Mouse (Mus musculus) 416B (cell line): ENCODE results near the gene Vamp5.
A peak's percentile ranks its signal among the peaks of the same experiment; 100 is the strongest.

Experiments
- DNase-seq: peaks from one replicate; pipeline ENCODE4 v3.0.0; 2011; ENCODE audit warnings: low read depth

The Vamp5 gene

GRCm38 (mm10) chr6:72380131-72380770 lies at the start of gene Vamp5:
Gene Vamp5 (minus strand): TSS chr6:72380468.
- DNase-seq: peak; percentile 78

- DNase-seq: no peak
Observed at GRCm38 (mm10) chr6:72429061-72429842, 49.0 kb upstream of the Vamp5 start.

DNA sequence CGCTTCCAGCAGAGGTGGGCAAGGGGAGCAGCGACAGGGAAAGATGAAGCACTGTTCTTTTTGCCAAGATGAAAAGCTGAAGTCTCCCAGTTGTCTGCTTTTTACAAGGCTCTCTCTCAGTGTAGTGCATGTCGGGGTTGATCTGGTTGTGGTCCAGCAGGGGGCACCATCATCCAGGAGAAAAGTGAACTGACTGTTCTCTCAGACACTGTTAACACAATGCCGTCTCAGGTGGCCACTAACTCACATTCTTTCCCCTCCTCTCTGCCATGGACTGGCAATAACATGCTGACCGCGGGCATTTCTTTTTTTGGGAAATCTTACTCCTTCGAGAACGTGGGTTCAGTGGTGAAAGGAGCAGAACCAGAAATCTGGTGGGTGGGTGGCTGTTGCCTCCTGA lies 47.8 kb upstream of the Vamp5 start:
- DNase-seq: peak; percentile 76

DNA sequence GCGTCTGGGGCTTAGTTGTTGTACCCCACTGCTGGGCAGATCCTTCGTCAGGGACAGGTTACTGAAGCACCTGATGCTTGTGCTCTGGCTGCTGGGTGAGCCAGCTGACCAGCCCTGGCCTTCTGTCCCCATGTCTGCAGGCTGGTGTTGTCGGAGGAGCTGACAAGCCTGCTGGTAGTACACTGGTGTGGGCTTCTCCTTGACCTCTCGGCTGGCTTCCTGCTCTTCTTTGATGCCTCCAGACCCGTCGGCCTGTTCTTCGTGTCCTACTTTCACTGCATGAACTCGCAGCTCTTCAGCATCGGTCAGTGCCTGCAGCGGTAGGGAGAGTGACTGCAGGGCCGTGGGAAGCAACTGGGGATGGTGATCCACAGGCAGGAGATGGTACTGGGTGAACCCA lies 45.4 kb upstream of the Vamp5 start:
- DNase-seq: no peak

DNA sequence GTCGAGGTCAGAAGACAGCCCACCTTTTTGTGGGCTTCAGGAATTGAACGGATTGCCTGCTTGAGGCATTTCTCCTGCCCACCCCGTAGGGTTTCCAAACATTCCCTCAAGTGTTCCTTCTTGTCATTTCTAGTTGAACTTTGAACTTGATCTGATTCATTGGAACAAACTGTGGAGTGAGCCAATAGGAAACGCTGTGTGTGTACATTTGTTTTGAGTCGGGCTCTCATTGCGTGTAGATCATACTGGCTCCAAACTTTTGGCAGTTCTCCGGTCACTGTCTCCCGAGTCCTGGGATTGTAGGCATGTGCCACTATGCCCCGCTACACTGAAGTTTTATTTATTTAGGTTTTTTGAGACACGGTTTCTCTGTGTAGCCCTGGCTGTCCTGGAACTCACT lies 40.6 kb upstream of the Vamp5 start:
- no peak for DNase-seq

- no peak for DNase-seq
Observed at GRCm38 (mm10) chr6:72419806-72420205, 39.5 kb upstream of the Vamp5 start.

DNA sequence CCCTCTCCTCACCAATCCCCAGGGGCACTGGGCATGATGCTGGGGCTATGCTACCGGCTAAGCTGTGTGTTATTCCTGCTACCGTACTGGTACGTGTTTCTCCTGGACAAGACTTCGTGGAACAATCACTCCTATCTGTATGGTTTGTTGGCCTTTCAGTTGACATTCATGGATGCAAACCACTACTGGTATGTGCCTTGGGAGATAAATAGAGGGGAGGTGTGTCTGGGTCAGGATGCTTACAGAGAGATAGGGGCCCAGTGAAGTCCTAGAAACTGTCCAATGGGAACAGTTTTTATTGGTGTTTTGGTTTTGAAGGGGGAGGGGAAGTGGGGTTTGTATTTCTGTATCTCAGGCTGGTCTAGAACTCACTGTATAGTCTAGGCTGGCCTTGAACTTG lies 38.0 kb upstream of the Vamp5 start:
- DNase-seq: no peak

- no peak for DNase-seq
Observed at GRCm38 (mm10) chr6:72415964-72416772, 35.9 kb upstream of the Vamp5 start.

DNA sequence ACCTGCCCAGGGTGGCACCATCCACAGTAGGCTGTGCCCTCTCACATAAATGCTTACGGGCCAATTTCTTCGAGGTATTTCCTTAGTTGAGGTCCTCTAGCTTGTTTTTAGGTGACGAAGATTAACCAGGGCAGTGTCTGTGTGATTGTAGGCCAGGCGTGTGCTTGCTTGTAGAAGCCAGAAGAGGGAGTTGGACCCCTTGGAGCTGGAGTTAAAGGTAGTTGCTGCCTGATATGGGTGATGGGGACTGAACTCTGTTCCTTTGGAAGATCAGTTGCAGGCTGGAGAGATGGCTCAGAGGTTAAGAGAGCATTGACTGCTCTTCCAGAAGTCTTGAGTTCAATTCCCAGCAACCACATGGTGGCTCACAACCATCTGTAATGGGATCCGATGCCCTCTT lies 34.9 kb upstream of the Vamp5 start:
- peak; percentile 40 for DNase-seq

DNA sequence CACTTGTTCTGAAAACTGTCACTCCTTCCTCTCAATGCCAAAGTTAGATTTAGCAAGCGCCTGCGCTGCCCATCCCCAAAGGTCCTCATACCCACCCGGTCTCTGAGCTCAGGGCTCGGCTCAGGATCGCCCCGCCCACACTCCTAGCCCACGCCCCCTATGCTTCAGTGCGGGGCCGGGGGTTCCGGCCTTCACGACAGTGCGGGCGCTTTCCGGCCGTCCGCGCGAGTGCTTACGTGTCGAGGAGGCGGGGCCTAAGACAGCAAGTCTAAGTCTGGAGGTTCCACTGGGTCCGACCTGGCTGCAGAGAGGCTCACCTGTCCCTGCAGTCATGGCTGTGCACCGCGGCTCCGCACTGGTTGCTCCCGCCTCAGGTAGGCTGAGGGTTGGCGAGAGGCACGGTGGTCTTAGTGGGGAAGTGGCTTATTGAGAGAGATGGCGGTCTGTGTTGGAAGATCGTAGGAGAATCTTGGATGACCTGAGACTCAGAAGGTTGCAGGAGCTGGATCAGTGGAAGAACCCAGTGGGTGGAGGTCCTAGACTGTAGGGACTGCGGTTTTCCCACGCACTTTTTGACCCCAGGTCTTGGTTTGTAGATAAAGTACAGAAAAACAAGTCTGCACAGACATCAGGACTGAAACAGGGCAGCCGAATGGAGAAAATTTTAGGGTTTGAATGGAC lies 33.9 kb upstream of the Vamp5 start, which contains the start of gene Ggcx:
Ggcx (plus strand) TSS at position 233 of the 681 bp plus-strand sequence.
- DNase-seq: peak; percentile 95

- DNase-seq: peak; percentile 54
Observed at GRCm38 (mm10) chr6:72410518-72410917, 30.2 kb upstream of the Vamp5 start.

- peak; percentile 56 for DNase-seq
Observed at GRCm38 (mm10) chr6:72410003-72410402, 29.7 kb upstream of the Vamp5 start.

DNA sequence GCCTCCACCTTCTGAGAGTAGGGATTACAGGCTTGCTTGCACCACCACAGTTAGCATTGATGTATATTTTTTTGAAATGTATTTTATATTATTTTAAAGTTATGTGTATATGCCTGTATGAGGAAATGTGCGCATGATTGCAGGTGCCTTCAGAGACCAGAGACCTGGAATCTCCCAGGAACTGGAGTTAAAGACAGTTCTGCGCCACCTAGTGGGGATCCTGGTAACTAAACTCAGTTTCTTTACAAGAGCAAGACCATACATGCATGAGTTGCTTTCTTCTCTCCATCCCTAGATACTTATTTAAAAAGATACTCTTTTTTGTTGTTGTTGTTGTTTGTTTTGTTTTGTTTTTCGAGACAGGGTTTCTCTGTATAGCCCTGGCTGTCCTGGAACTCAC lies 29.3 kb upstream of the Vamp5 start:
- peak; percentile 74 for DNase-seq

DNA sequence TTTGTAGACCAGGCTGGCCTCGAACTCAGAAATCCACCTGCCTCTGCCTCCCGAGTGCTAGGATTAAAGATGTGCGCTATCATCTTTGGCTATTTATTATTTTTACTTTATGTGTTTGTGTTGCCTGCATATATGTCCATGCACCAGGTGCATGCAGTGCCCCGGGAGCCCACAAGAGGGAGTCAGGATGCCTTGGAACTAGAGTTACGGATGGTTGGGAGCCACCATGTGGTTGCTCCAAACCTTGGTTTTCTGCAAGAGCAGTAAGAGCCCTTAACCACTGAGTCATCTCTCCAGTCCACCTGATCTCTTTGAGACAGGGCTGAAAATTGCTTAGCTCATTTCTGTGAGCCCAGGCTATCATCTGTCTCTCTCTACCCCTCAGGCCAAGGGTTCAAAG lies 26.9 kb upstream of the Vamp5 start:
- DNase-seq: peak; percentile 96

- no peak for DNase-seq
Observed at GRCm38 (mm10) chr6:72405356-72405755, 25.1 kb upstream of the Vamp5 start.

- peak; percentile 88 for DNase-seq
Observed at GRCm38 (mm10) chr6:72401875-72402274, 21.6 kb upstream of the Vamp5 start.

DNA sequence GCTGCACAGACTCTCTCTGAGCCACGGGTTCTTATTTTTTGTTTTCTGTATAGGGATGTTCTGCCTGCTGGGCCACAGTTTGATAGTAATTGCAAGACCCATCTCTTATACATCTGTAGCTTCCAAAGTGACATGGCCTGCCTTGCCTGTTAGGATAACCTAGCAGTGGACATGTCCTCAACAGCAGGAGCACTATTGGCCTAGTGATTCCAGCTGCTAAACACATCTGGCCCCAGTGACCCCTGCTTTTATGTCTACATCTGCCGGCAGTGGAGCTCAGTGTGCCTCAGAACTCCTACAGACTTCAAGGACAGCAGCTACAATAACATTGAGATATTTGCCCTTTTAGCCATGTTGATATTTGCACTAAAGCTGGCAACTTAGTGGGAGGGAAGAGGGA lies 19.7 kb upstream of the Vamp5 start:
- no peak for DNase-seq

DNA sequence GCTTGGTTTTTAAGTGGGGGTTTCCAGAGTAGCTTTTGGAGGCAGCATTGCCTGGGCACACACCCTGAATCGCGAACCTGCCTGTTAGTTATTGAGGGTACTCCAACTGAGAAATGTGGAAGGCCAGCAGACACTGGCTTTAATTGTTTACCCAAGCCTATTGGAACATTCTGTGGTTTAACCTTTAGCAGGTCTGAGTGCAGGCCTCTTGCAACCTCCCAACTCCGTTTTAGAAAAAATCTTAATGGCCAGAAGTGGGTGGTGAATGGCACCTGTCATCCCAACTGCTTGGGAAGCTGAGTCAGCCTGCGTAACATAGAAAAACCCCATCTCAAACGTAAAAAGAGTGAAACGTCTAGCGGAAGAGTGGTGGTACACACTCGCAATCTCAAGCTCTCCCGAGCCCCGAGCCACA lies 16.6 kb upstream of the Vamp5 start:
- DNase-seq: peak; percentile 67

- DNase-seq: no peak
Observed at GRCm38 (mm10) chr6:72392341-72392740, 12.1 kb upstream of the Vamp5 start.

DNA sequence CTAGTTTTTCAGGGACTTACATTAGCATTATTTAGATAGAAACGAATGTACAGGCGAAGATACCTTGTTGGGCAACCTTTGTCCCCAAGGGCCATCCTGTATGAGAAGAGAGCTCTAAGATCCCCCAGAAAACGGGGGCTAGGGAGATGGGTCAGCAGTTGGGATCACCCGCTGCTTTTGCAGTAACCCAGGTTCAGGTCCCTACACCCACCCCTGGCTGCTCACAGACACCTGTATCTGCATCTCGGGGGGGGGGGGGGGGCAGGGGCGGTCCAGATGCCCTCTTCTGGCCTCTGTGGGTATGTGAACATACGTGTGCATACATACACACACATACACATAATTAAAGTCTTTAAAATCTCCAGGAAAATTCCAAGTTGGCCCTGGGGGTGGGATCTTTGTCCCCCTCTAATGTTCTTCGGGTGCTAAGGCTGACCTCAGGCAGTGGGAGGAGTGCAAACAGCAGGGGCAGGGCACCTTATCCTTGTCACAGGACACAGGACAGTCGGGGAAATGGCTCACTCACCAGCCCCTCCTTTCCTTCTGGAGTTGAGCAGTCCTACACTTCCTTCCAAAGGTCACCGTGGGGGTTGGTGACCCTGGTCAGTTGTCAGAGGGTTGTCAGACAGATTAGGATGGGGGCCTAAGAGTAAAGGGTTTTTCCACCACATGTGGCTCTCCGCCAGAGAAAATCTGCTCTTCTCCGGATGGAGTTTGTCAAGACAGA lies 10.7 kb upstream of the Vamp5 start:
- peak; percentile 89 for DNase-seq
